Mouse (Mus musculus): ENCODE results near the gene Grm7. TPM values are rescaled to one million over a fixed set of nuclear protein-coding genes. Genes with fewer than 3 reads are reported as not detected.

Gene Grm7
- polyA plus RNA-seq, 1 experiment, result 1.1 TPM

DNA sequence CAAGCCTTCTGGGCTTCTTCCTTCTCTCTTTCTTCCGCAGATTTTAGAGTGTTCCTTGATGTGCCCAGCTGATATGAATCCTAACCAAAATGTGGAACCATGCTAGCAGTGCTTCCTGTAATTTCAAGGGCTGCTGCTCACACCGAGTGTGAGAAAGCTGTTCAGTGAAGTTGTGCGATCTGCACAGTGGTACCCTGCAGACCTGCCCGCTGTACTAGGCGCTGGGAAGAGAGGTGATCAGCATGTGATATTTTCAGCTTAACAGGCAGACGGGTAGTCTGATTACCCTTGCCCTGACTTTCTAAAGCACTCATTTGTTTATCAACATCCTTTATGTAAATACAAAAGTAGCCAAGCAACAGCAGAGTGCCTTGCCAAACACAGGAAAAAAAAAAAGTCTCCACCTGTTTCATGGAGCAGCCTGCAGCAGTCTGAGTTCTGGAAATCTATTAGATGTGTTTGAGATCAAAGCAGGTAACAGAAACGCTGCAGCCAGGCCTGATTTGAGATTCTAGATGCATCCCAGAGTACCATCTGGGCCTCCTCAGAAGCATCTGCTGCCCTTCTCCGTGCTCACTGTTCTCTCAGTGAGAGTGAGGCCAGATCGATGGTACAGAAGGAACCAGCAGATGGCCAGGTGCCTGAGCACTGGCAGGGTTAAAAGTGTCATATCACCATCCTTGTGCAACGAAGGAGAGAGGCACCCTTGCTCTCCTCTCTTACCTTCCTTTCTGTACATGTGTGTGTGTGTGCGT, 727.4 kb downstream of the Grm7 start:
- H3K27ac ChIP-seq (ENCODE audit: insufficient read depth, low read length), result no peak overlapping the region
- TF ChIP-seq POLR2A (IDR thresholded peaks at IDR 0.05; ENCODE audit: low read depth, low read length) (no peak), CTCF (IDR thresholded peaks at IDR 0.05; ENCODE audit: borderline replicate concordance, insufficient read depth, low read length) (no peak)
- no peak overlapping the region for H3K4me3 ChIP-seq (ENCODE audit: insufficient read depth, low read length)
- H3K4me1 ChIP-seq (ENCODE audit: control insufficient read depth, insufficient read depth, low read length), result no peaks in the 10 kb centered on the region

DNA sequence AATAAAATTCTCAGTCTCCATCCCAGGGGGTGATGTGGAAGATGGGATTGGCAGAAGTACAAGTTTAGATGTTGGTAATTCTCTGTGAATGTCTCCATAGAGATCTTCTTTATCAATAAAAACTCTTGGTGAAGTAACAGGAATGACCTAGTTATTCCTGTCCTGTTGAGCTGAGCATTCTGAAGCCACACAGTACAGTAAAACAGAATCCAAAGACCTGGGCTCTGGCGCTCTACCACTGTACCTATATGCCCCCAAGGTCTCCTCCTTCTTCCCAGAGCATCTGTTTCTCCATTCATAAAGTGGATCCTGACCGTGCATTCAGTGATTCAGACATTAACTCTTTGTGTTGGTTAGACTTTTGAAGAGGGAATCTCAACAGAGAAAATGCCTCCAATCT, 735.3 kb downstream of the Grm7 start:
- Histone ChIP-seq H3K27ac (ENCODE audit: insufficient read depth, low read length) (no peak overlapping the region), H3K4me3 (ENCODE audit: insufficient read depth, low read length) (no peak overlapping the region), H3K4me1 (ENCODE audit: control insufficient read depth, insufficient read depth, low read length) (no peaks in the 10 kb centered on the region)
- TF ChIP-seq POLR2A (IDR thresholded peaks at IDR 0.05; ENCODE audit: low read depth, low read length), result no peak
- no peak for TF ChIP-seq CTCF (IDR thresholded peaks at IDR 0.05; ENCODE audit: borderline replicate concordance, insufficient read depth, low read length)

DNA sequence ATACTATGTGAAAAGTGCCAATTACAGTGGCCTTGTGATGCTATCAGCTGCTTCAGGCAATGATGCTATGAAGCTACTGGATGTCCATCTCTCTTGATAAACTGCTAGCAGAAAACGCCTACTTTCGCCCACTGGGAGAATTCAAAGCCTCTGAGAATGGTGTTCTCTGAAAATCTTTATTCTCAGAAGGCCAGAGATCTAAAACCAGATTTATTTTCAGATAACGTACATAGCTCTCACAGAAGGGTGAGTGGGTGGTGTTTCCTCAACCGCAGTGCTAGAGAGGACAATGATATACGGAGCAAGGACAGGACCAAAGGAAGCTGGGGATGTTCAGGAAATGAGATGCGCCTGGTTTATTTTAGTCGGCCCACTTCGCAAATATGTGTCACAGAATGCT, 763.4 kb downstream of the Grm7 start:
- Histone ChIP-seq H3K4me1 (ENCODE audit: control insufficient read depth, insufficient read depth, low read length) (no peaks in the 10 kb centered on the region), H3K4me3 (ENCODE audit: insufficient read depth, low read length) (no peak overlapping the region), H3K27ac (ENCODE audit: insufficient read depth, low read length) (no peak overlapping the region)
- TF ChIP-seq POLR2A (IDR thresholded peaks at IDR 0.05; ENCODE audit: low read depth, low read length) (no peak), CTCF (IDR thresholded peaks at IDR 0.05; ENCODE audit: borderline replicate concordance, insufficient read depth, low read length) (no peak)

DNA sequence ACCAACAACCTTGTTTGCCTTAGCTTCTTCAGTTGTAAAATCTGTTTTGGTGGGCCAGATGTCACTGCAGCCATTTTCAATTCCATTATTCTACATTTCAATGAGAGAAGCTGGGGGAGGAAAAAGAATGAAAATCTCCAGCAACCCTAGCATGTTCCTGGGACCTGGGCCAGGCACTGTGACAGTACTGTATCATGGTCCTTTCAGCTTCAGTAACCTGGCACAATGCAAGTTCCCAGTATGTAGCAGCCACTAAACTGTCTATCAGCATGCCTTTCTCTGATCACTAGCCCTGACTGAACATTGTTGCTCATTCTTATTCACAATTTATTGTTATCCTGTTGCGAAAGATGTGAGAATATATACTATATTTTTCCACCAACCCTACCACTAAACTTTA, 779.4 kb downstream of the Grm7 start:
- Histone ChIP-seq H3K27ac (ENCODE audit: insufficient read depth, low read length) (no peak overlapping the region), H3K4me1 (ENCODE audit: control insufficient read depth, insufficient read depth, low read length) (no peaks in the 10 kb centered on the region), H3K4me3 (ENCODE audit: insufficient read depth, low read length) (no peak overlapping the region)
- TF ChIP-seq POLR2A (IDR thresholded peaks at IDR 0.05; ENCODE audit: low read depth, low read length) (no peak), CTCF (IDR thresholded peaks at IDR 0.05; ENCODE audit: borderline replicate concordance, insufficient read depth, low read length) (no peak)

DNA sequence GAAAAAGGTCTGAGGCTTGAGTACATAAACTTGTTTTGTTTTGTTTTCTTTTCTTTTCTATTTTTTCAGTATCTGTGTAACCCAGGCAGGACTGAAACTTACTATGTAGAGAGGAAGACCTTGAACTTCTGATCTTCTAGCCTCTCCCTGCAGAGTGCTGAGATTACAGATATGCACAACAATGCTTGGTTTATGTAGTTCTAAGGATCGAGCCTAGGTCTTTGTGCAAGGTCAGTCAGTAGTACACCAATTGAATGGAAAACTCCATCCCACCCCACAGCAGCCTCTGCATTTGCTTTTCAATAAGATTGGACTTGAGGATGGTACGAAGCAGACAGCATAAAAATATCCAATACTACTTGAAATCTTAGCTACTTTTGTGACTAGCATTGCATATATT, 800.8 kb downstream of the Grm7 start:
- H3K27ac ChIP-seq (ENCODE audit: insufficient read depth, low read length), result no peak overlapping the region
- no peaks in the 10 kb centered on the region; the same call in 1 of the 2 replicates for H3K4me1 ChIP-seq (ENCODE audit: control insufficient read depth, insufficient read depth, low read length)
- TF ChIP-seq CTCF (IDR thresholded peaks at IDR 0.05; ENCODE audit: borderline replicate concordance, insufficient read depth, low read length) (no peak), POLR2A (IDR thresholded peaks at IDR 0.05; ENCODE audit: low read depth, low read length) (no peak)
- no peak overlapping the region for H3K4me3 ChIP-seq (ENCODE audit: insufficient read depth, low read length)

DNA sequence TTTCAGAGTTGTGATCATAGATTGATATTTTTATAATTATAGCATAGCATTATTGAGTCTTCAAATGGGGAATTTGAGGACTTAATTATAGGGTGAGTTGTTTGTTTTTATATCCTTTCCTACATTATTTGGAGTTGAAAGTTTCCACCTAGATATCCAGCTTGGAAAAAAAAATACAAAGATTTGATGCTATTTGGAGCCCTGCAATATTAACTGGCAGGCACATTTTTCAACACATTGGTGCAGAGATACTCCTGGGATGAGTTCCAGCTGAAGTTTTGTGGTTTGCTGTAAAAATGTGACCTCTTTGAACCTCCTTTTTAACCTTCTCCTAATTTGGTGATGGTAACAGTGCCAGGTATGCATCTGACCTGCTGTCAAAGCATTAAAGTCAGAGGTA, 802.5 kb downstream of the Grm7 start:
- Histone ChIP-seq H3K4me3 (ENCODE audit: insufficient read depth, low read length) (no peak overlapping the region), H3K4me1 (ENCODE audit: control insufficient read depth, insufficient read depth, low read length) (no peaks in the 10 kb centered on the region; the same call in 1 of the 2 replicates), H3K27ac (ENCODE audit: insufficient read depth, low read length) (no peak overlapping the region)
- no peak for TF ChIP-seq CTCF (IDR thresholded peaks at IDR 0.05; ENCODE audit: borderline replicate concordance, insufficient read depth, low read length)
- TF ChIP-seq POLR2A (IDR thresholded peaks at IDR 0.05; ENCODE audit: low read depth, low read length), result no peak

DNA sequence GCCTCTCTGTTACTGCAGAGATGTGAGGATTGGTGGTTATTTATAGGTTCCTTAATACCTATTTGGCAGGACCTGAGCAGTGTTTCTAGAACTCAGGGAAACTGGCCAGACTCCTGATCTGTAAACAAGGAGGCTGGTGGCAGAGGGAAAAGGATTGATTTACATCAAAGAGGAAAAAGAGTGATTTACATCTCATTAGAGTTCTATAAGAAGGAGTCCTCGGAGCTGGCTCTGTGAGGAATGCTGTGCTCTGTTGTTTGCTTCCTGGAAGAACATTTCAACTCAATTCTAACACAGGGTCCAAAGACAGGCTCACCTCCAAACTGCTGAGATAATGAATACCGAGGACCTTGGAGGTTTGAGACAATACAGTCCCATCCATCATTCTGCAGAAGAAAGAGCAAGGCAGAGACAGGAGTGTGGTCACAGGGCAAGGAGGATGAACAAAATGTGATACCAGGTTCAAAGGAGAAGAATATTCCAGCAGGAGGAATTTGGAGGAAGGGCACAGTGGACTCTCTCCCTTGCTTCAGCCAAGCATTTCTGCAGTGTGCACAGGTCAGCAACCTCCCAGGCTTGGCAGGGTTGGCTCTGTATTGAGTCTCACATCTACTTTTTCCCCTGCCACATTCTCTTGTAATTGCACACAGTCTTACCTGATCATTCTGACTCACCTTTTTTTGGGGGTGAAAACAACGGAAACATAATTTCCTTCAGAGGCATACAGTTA, 803.8 kb downstream of the Grm7 start:
- H3K4me1 ChIP-seq (ENCODE audit: control insufficient read depth, insufficient read depth, low read length), result no peaks in the 10 kb centered on the region; the same call in 1 of the 2 replicates
- H3K4me3 ChIP-seq (ENCODE audit: insufficient read depth, low read length), result no peak overlapping the region
- no peak overlapping the region for H3K27ac ChIP-seq (ENCODE audit: insufficient read depth, low read length)
- TF ChIP-seq POLR2A (IDR thresholded peaks at IDR 0.05; ENCODE audit: low read depth, low read length), result no peak
- TF ChIP-seq CTCF (IDR thresholded peaks at IDR 0.05; ENCODE audit: borderline replicate concordance, insufficient read depth, low read length), result no peak

DNA sequence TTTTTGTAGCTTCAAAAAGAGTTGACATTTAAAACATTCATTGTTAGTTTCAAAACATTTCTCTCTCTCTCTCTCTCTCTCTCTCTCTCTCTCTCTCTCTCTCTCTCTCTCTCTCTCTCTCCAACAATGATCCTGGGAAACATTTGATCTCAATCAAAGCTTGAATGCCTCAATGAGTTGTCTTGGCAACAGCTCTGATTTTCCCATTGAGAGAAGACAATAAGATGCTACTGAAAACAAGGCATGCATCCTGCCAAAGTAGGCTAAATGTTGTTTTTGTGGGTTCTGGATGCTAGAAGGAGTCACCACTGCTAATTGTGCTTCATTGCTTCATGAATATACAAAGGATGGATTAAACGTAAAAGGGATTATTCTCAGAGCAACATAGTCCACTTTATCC, 836.5 kb downstream of the Grm7 start:
- Histone ChIP-seq H3K27ac (ENCODE audit: insufficient read depth, low read length) (no peak overlapping the region), H3K4me1 (ENCODE audit: control insufficient read depth, insufficient read depth, low read length) (no peaks in the 10 kb centered on the region), H3K4me3 (ENCODE audit: insufficient read depth, low read length) (no peak overlapping the region)
- TF ChIP-seq POLR2A (IDR thresholded peaks at IDR 0.05; ENCODE audit: low read depth, low read length) (no peak), CTCF (IDR thresholded peaks at IDR 0.05; ENCODE audit: borderline replicate concordance, insufficient read depth, low read length) (no peak)

DNA sequence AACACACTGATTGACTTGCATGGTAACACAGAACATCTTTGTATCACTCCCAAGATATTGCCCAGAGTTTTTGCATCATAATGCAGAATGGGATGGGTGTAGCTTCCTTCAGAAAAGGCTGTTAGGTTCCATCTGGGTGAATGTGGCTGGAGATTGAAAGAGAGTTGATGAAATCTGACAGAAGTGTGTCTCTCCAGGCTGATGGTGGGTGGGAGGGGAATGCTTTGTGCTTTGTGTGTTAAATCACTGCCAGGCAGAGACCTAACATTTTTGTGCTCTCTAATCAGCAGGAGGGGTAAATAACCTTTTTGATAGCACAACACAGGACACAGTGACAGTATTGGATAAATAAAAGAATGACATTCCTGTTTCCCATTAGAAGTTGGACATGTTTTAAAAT, 840.7 kb downstream of the Grm7 start:
- Histone ChIP-seq H3K4me3 (ENCODE audit: insufficient read depth, low read length) (no peak overlapping the region), H3K27ac (ENCODE audit: insufficient read depth, low read length) (no peak overlapping the region), H3K4me1 (ENCODE audit: control insufficient read depth, insufficient read depth, low read length) (no peaks in the 10 kb centered on the region)
- no peak for TF ChIP-seq CTCF (IDR thresholded peaks at IDR 0.05; ENCODE audit: borderline replicate concordance, insufficient read depth, low read length)
- no peak for TF ChIP-seq POLR2A (IDR thresholded peaks at IDR 0.05; ENCODE audit: low read depth, low read length)

DNA sequence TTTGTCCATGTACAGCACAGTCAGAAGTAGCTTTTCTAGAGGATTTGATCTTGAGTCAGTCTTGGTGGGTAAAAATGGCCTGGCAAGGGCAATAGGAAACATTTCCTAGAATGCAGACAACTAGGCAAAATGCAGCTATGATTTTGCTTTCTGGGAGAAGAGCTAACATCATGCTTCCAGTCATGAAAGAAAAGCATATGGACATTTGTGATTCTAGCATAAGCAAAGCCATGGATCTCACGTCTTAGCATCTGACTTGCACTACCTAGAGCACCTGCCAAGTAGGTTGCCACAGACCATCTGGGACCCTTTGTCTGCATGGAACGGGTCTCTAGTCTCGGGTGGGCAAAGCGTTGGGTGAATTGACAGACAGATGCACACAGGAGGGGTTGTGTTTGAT, 842.2 kb downstream of the Grm7 start:
- TF ChIP-seq CTCF (IDR thresholded peaks at IDR 0.05; ENCODE audit: borderline replicate concordance, insufficient read depth, low read length) (no peak), POLR2A (IDR thresholded peaks at IDR 0.05; ENCODE audit: low read depth, low read length) (no peak)
- no peak overlapping the region for H3K4me3 ChIP-seq (ENCODE audit: insufficient read depth, low read length)
- H3K4me1 ChIP-seq (ENCODE audit: control insufficient read depth, insufficient read depth, low read length), result no peaks in the 10 kb centered on the region
- H3K27ac ChIP-seq (ENCODE audit: insufficient read depth, low read length), result no peak overlapping the region
